Mouse (Mus musculus): ENCODE measurements around the gene Spag16. TPM values are rescaled to one million over a fixed set of nuclear protein-coding genes. Genes with fewer than 3 reads are reported as not detected.

The Spag16 gene
- total and polyA plus RNA-seq, 3 experiments: not detected

GRCm38 (mm10) chr1:70652719-70653118 lies 825.9 kb downstream of the Spag16 start:
- no peak for TF ChIP-seq GATA1 (IDR thresholded peaks at IDR 0.05; ENCODE audit: borderline replicate concordance, low read length)
- TF ChIP-seq POLR2AphosphoS5 (IDR thresholded peaks at IDR 0.05; ENCODE audit: insufficient replicate concordance, low read depth, low read length): no peak
- TF ChIP-seq CTCF (IDR thresholded peaks at IDR 0.05; ENCODE audit: low read depth, low read length): no peak
- no peak for TF ChIP-seq GATA2 (IDR thresholded peaks at IDR 0.05; ENCODE audit: borderline replicate concordance, low read depth, low read length)
- no peak for TF ChIP-seq TAL1 (conservative IDR thresholded peaks at IDR 0.05; ENCODE audit: low read depth, low read length)
- DNase-seq (ENCODE audit: low spot score): no peak
- Histone ChIP-seq H3K9me3 (replicated peaks) (no peaks in the 10 kb centered on the region), H3K4me1 (ENCODE audit: insufficient read depth, low read depth, low read length) (no peaks in the 10 kb centered on the region), H3K27me3 (ENCODE audit: insufficient read depth, low read length) (no peaks in the 10 kb centered on the region; the same call in 1 of the 2 replicates), H3K36me3 (replicated peaks) (no peaks in the 10 kb centered on the region), H3K4me3 (ENCODE audit: low read depth, low read length) (no peak overlapping the region)
- ATAC-seq (ENCODE audit: extremely low read depth, insufficient number of reproducible peaks, low FRiP score, poor library complexity, severe bottlenecking): no peak

- Histone ChIP-seq H3K9me3 (replicated peaks) (no peaks in the 10 kb centered on the region), H3K4me1 (ENCODE audit: insufficient read depth, low read depth, low read length) (no peaks in the 10 kb centered on the region), H3K36me3 (replicated peaks) (no peaks in the 10 kb centered on the region), H3K27me3 (ENCODE audit: insufficient read depth, low read length) (no peaks in the 10 kb centered on the region), H3K4me3 (ENCODE audit: low read depth, low read length) (no peak overlapping the region)
- no peak for TF ChIP-seq CTCF (IDR thresholded peaks at IDR 0.05; ENCODE audit: low read depth, low read length)
- TF ChIP-seq GATA1 (IDR thresholded peaks at IDR 0.05; ENCODE audit: borderline replicate concordance, low read length): no peak
- ATAC-seq (ENCODE audit: extremely low read depth, insufficient number of reproducible peaks, low FRiP score, poor library complexity, severe bottlenecking) (no peak), DNase-seq (ENCODE audit: low spot score) (no peak)
Measured at GRCm38 (mm10) chr1:70692529-70692928, 865.8 kb downstream of the Spag16 start.

GRCm38 (mm10) chr1:70700270-70700669 lies 873.5 kb downstream of the Spag16 start:
- Histone ChIP-seq H3K4me3 (ENCODE audit: low read depth, low read length) (no peak overlapping the region), H3K27me3 (ENCODE audit: insufficient read depth, low read length) (no peaks in the 10 kb centered on the region), H3K9me3 (replicated peaks) (no peaks in the 10 kb centered on the region), H3K36me3 (replicated peaks) (no peaks in the 10 kb centered on the region), H3K4me1 (ENCODE audit: insufficient read depth, low read depth, low read length) (no peaks in the 10 kb centered on the region)
- DNase-seq (ENCODE audit: low spot score) (no peak), ATAC-seq (ENCODE audit: extremely low read depth, insufficient number of reproducible peaks, low FRiP score, poor library complexity, severe bottlenecking) (no peak)
- TF ChIP-seq CTCF (IDR thresholded peaks at IDR 0.05; ENCODE audit: low read depth, low read length) (no peak), TAL1 (conservative IDR thresholded peaks at IDR 0.05; ENCODE audit: low read depth, low read length) (no peak), GATA2 (IDR thresholded peaks at IDR 0.05; ENCODE audit: borderline replicate concordance, low read depth, low read length) (no peak), GATA1 (IDR thresholded peaks at IDR 0.05; ENCODE audit: borderline replicate concordance, low read length) (no peak), POLR2AphosphoS5 (IDR thresholded peaks at IDR 0.05; ENCODE audit: insufficient replicate concordance, low read depth, low read length) (no peak)

- H3K9me3 ChIP-seq (replicated peaks): no peaks in the 10 kb centered on the region
- no peak overlapping the region for H3K4me3 ChIP-seq (ENCODE audit: low read depth, low read length)
- H3K4me1 ChIP-seq (ENCODE audit: insufficient read depth, low read depth, low read length): no peaks in the 10 kb centered on the region
- H3K36me3 ChIP-seq (replicated peaks): no peaks in the 10 kb centered on the region
- DNase-seq (ENCODE audit: low spot score) (no peak), ATAC-seq (ENCODE audit: extremely low read depth, insufficient number of reproducible peaks, low FRiP score, poor library complexity, severe bottlenecking) (no peak)
- H3K27me3 ChIP-seq (ENCODE audit: insufficient read depth, low read length): no peaks in the 10 kb centered on the region
- no peak for TF ChIP-seq CTCF (IDR thresholded peaks at IDR 0.05; ENCODE audit: low read depth, low read length)
- TF ChIP-seq POLR2AphosphoS5 (IDR thresholded peaks at IDR 0.05; ENCODE audit: insufficient replicate concordance, low read depth, low read length): no peak
- no peak for TF ChIP-seq TAL1 (conservative IDR thresholded peaks at IDR 0.05; ENCODE audit: low read depth, low read length)
- no peak for TF ChIP-seq GATA1 (IDR thresholded peaks at IDR 0.05; ENCODE audit: borderline replicate concordance, low read length)
- TF ChIP-seq GATA2 (IDR thresholded peaks at IDR 0.05; ENCODE audit: borderline replicate concordance, low read depth, low read length): no peak
Measured at GRCm38 (mm10) chr1:70703934-70704333, 877.2 kb downstream of the Spag16 start.

GRCm38 (mm10) chr1:70705821-70706220 lies 879.1 kb downstream of the Spag16 start:
- Histone ChIP-seq H3K4me3 (ENCODE audit: low read depth, low read length) (no peak overlapping the region), H3K9me3 (replicated peaks) (no peaks in the 10 kb centered on the region), H3K27me3 (ENCODE audit: insufficient read depth, low read length) (no peaks in the 10 kb centered on the region), H3K36me3 (replicated peaks) (no peaks in the 10 kb centered on the region), H3K4me1 (ENCODE audit: insufficient read depth, low read depth, low read length) (no peaks in the 10 kb centered on the region)
- DNase-seq (ENCODE audit: low spot score) (no peak), ATAC-seq (ENCODE audit: extremely low read depth, insufficient number of reproducible peaks, low FRiP score, poor library complexity, severe bottlenecking) (no peak)
- TF ChIP-seq CTCF (IDR thresholded peaks at IDR 0.05; ENCODE audit: low read depth, low read length) (no peak), GATA1 (IDR thresholded peaks at IDR 0.05; ENCODE audit: borderline replicate concordance, low read length) (no peak), POLR2AphosphoS5 (IDR thresholded peaks at IDR 0.05; ENCODE audit: insufficient replicate concordance, low read depth, low read length) (no peak), GATA2 (IDR thresholded peaks at IDR 0.05; ENCODE audit: borderline replicate concordance, low read depth, low read length) (no peak), TAL1 (conservative IDR thresholded peaks at IDR 0.05; ENCODE audit: low read depth, low read length) (no peak)

GRCm38 (mm10) chr1:70725045-70725444 lies 898.3 kb downstream of the Spag16 start:
- no peak for TF ChIP-seq CTCF (IDR thresholded peaks at IDR 0.05; ENCODE audit: low read depth, low read length)
- TF ChIP-seq GATA2 (IDR thresholded peaks at IDR 0.05; ENCODE audit: borderline replicate concordance, low read depth, low read length): no peak
- no peak for TF ChIP-seq GATA1 (IDR thresholded peaks at IDR 0.05; ENCODE audit: borderline replicate concordance, low read length)
- no peak for TF ChIP-seq POLR2AphosphoS5 (IDR thresholded peaks at IDR 0.05; ENCODE audit: insufficient replicate concordance, low read depth, low read length)
- ATAC-seq (ENCODE audit: extremely low read depth, insufficient number of reproducible peaks, low FRiP score, poor library complexity, severe bottlenecking): no peak
- Histone ChIP-seq H3K27me3 (ENCODE audit: insufficient read depth, low read length) (peaks cover 3% of the 10 kb centered on the region; the same call in 1 of the 2 replicates), H3K4me1 (ENCODE audit: insufficient read depth, low read depth, low read length) (no peaks in the 10 kb centered on the region), H3K36me3 (replicated peaks) (no peaks in the 10 kb centered on the region), H3K9me3 (replicated peaks) (no peaks in the 10 kb centered on the region), H3K4me3 (ENCODE audit: low read depth, low read length) (no peak overlapping the region)
- DNase-seq (ENCODE audit: low spot score): no peak

- Histone ChIP-seq H3K4me1 (ENCODE audit: insufficient read depth, low read depth, low read length) (no peaks in the 10 kb centered on the region), H3K9me3 (replicated peaks) (no peaks in the 10 kb centered on the region), H3K4me3 (ENCODE audit: low read depth, low read length) (no peak within 1 kb of the TSS), H3K36me3 (replicated peaks) (no peaks in the 10 kb centered on the region), H3K27me3 (ENCODE audit: insufficient read depth, low read length) (peaks cover 3% of the 10 kb centered on the region; the same call in 1 of the 2 replicates)
- peak; percentile 49 for ATAC-seq (ENCODE audit: extremely low read depth, insufficient number of reproducible peaks, low FRiP score, poor library complexity, severe bottlenecking)
- TF ChIP-seq GATA1 (IDR thresholded peaks at IDR 0.05; ENCODE audit: borderline replicate concordance, low read length) (no peak), TAL1 (conservative IDR thresholded peaks at IDR 0.05; ENCODE audit: low read depth, low read length) (no peak), CTCF (IDR thresholded peaks at IDR 0.05; ENCODE audit: low read depth, low read length) (no peak), POLR2AphosphoS5 (IDR thresholded peaks at IDR 0.05; ENCODE audit: insufficient replicate concordance, low read depth, low read length) (no peak), GATA2 (IDR thresholded peaks at IDR 0.05; ENCODE audit: borderline replicate concordance, low read depth, low read length) (no peak)
- DNase-seq (ENCODE audit: low spot score): peak; percentile 1
Measured at GRCm38 (mm10) chr1:70725655-70726066, 898.9 kb downstream of the Spag16 start, which contains the start of gene Vwc2l. Gene Vwc2l (plus strand): TSS chr1:70725715.

Data from G1E (cell line).